Mouse (Mus musculus): Measurements from ENCODE around the gene Olfm3.

Olfm3 gene

GRCm38 (mm10) chr3:114903924-114904438 lies at the start of gene Olfm3:
Gene Olfm3, plus strand, starts transcription at chr3:114904078.
- peak; percentile 66 for DNase-seq

DNA sequence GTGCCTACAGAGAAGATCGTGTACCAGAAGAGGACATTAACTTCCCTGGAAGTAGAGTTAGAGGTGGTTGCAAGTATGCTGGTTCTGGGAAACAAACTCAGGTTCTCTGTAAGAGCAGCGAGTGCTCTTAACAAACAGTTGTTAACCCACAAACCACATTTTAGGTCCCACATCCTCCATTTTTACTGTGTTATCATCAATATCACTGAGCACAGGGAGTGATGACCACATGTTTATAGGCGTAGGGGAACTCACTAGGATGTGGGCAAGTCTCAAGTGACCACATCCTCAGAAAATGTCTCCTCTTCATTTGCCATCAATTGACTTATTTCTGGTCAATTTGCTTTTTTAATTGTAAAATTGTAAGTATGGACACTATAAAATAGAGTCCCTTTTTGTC lies 14.1 kb upstream of the Olfm3 start:
- DNase-seq: no peak

DNA sequence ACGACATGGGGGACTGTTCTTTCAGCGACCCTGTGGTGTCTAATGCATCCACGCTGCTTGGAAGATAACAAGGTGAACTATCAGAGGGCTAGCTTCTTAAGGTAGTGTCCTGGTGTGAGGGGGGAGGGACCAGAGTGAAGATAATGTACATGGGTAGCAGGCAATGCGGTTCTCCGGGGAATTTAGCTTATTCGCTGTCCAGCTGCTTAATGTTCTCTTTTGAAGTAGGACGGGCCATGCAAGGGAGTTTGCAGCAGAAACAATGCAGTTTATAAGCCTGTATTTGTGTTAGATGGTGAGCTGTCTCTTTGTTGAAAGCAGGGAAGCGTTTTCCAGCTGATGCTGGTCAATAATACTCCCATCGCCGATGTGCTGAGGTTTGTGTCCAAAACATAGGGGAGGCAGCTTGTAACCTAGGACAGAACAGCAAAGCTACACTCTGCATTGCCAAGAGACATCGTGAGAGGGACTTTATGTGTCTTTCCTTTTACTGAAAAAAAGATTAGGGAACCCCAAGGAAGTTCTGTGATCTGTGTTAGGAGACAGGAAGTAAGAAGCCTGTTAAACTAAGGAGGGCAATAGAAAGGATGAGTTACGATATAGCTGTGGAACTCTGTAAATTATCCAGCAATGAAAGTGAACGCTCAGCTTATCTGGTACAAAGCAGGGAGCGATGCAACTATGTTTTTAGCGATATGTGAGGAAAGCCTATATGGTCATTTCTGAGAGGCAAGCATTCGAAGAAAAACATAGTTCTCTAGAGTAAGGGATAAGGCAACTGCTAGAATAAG lies 950 bp downstream of the Olfm3 start:
- peak; percentile 13 for DNase-seq

DNA sequence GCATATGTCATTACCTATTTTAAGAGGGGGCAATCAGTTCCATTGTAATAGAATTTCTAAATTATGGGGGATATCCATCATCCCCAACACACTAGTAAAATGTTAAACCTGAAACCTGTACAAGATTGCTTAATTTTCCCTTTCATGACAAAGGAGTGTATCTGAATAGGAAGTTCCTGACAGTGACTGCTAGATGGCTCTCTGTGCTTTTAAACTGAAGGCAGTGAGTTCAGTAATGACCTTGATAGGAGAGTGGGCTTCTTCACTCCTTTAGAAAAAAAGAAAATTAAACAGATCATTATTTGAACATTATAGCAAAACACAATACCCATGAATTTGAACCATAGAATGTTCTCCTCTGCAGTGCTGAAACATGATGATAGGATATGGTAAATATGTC lies 3.7 kb downstream of the Olfm3 start:
- DNase-seq: no peak

DNA sequence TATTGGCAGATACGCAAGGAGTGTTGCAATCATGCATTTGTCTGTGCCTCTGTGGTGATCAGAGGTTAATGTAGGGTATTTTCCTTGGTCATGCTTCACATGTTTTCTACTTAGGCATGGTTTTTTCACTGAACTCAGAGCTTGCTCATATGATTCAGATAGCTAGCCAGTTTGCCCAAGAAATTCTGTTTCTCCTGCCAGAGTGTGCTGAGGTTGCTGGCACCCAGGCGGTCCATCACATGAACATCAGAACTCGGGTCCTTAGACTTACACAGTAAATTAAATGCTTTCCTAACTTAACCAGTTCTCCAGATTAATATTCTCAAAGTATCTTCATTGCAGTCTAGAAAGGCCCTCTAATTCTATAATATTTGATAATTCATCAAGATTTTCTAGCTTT lies 5.0 kb downstream of the Olfm3 start:
- no peak for DNase-seq

- peak; percentile 15 for DNase-seq
Observed at GRCm38 (mm10) chr3:114920102-114920501, 16.2 kb downstream of the Olfm3 start.

DNA sequence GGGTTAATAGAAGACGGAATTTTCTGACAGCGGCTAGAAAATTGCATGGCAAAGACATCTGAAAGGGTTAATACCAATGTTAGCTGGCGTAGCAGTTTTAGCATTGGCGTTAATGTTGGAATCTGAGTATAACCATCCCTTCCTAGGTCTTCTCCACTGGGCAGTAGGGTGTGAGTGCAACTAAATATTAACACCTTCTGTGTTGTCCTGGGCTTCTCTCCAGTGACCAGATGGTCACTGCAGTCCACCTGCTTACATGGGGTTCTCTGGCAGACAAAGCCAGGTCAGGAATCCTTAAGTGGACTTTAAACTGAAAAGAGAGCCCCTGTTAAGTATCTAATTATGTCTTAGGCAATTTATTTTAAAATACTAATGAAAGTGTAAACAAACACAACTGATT lies 25.7 kb downstream of the Olfm3 start:
- DNase-seq: no peak

- no peak for DNase-seq
Observed at GRCm38 (mm10) chr3:114930336-114930735, 26.5 kb downstream of the Olfm3 start.

DNA sequence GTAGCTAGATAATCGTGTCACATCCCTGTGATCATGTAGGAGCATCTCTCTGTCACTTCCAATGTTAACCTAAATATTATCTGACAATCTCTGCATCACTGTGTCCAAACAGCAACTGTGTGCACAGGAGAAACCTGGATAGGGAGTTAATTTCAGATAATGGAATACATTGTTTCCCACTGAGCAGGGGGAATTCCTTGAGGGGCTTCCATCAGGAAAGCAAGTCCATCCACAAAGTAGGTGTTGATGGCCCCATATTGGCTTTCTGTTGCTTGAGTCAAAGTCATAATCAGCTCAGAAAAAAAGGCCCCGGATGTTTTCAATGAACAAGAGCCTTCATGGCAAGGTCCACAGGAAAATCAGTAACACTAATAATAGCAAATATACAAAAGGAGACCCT lies 26.9 kb downstream of the Olfm3 start:
- DNase-seq: no peak

DNA sequence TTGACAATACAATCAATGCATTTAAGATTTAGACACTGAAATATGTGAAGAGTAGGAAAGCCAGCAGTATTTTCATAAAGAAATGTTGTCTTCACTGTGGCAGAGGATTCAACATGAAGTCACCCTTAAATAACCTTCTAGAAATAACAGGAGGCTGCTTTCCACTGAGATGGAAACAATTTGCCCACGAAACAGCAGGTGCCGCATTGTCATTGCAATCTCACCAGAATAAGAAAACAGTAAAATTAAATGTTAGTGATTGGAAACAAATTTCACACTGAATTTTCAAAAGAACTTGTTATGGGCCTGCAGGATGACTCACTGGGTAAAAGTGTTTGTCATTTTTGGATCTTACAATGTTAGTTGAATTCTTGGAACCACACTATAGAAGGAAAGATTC lies 29.0 kb downstream of the Olfm3 start:
- no peak for DNase-seq

- no peak for DNase-seq
Observed at GRCm38 (mm10) chr3:114954904-114955303, 51.0 kb downstream of the Olfm3 start.

DNA sequence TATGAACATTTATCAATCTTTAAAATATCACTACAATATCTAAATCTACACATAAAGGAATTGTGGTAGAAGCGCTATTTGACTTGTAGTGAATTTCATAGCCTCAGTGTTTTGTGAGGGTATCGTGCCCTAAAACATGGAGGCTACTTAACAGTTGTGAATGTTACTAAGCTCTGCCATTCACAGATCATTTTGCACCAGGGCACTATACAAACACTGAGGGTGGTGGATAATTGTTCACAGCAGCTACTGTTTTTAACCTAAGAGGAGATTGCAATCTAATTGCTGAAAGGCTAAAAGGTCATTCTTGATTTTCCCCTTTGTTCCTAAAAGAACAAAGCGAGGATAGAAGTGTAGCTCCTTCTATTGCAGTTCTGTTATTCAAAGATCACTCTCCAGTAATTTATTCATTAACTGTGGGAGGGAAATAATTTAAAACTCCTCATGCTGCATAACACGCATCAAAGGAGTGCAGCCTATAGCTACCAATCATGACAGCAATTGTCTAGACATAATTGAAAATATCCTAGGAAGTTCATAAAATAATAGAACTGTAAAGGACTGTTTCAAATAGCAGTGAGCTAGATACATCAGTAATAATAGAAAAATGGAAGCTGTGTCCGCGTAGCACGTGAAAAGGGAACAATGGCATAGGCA lies 55.6 kb downstream of the Olfm3 start:
- no peak for DNase-seq

DNA sequence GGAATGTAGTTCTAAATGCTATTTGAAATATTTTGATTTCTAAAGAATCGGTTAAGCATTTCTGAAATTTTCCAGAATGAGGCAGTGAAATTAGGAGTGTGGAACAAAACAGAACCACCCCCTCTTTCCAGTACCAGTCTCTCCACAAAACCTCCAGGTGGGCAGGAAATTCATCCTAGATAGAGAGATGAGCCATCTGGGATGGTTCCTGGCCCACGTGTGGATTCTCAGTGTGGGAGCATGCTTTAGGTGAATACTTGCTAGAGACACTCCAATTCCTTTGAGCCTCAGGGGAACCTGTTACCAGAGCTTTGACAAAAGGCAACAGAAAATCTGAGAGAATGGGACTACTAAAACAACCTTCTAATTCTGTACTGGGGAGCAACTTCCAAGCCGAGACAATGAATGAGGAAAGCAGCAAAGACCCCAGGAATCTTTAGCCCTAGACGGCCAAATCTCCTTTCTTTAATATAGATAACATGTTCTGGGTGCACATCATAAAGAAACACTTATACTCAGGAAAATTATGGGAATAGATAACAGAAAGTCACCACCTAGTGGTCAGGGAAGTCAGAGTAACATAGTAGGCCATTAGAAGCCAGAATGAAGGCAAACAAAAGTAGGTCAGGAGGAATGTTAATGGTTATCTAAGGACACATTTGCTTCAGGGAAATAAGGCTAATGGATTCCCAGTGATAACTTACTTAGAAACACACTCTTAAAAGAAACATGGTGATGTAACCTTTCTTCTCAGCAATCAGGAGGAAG lies 58.6 kb downstream of the Olfm3 start:
- DNase-seq: peak; percentile 43

- DNase-seq: no peak
Observed at GRCm38 (mm10) chr3:114971183-114971582, 67.3 kb downstream of the Olfm3 start.

GRCm38 (mm10) chr3:114972522-114972921 lies 68.6 kb downstream of the Olfm3 start:
- DNase-seq: no peak

DNA sequence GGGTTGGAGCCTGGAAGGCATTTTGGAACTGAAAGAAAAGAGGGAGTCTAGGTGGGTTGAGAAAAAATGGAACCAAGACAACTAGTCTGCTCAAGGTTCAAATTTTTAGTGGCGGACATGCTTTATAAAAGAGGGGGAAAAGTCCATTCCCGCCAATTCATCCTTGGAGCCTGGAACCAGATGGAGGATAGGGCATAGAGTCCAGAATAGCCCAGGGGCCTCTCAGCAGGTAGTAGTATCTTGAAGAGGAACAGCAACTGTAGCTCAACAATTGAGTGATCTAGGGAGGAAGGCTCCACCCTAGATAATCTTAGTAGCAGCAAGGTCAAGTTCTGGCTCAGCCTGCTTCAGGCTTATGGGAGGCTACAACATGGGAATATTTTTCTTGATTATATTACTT lies 87.0 kb downstream of the Olfm3 start:
- no peak for DNase-seq

DNA sequence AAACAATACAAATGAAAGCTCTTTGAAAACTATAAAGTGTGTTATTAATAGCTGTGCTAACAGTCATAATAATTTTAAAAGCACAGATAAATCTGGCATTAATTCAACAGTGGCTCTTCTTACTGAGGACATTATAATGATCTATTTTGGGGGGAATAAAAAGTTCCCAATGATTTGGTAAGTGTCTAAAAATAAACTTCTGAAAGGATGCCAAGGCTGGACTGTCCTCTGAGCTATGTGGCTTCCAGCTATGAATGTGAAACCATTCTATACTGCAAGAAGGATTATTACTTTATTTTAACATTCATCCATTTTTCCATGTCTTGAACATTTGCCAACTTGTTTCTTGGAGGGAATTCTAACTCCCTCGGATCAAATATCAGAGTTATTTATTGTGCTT lies 92.1 kb downstream of the Olfm3 start:
- DNase-seq: no peak

DNA sequence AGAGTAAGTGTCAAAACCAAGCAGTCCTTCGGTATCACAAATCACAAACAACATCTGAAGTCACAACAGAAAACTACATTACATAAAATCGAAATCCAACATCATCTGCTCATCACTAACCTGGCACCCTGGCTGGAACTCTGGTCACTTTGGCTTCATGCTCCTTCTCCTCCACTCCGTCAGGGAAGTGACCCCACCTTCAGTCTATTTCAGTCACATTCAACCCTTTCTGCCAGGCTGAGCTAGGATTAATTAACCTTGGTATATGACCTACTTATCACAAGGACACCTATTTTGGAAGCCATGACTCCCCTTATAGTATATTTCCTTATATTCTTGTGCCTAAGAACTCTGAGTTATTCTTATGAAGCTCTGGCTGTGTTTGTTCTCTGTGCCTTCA lies 123.7 kb downstream of the Olfm3 start:
- no peak for DNase-seq

- DNase-seq: peak; percentile 39
Observed at GRCm38 (mm10) chr3:115028046-115028445, 124.2 kb downstream of the Olfm3 start.

- peak; percentile 77 for DNase-seq
Observed at GRCm38 (mm10) chr3:115028611-115029010, 124.7 kb downstream of the Olfm3 start.

DNA sequence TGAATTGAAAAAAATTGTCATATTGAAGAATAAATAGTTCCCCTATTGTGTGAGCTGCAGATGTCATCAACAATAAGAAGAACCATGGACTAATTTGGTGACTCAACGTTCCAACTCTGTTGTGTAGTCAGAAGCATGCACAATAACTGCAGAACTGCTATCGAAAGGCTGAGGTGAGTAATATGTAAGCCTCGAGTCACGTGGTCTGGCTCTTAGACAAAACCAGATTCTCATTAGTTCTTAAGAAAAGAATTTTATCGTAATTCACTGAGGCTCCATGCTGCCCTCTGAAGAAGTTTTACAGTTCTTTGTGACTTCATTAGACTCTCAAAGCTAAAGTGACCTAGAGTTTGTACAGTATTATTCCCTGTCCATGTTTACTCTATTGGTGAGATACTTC lies 145.2 kb downstream of the Olfm3 start:
- no peak for DNase-seq

- DNase-seq: no peak
Observed at GRCm38 (mm10) chr3:115064901-115065300, 161.0 kb downstream of the Olfm3 start.

GRCm38 (mm10) chr3:115080428-115081181 lies 176.7 kb downstream of the Olfm3 start:
- no peak for DNase-seq

Data from right cerebral cortex, adult 18-20 months (tissue).